Mouse (Mus musculus) bone marrow, adult 2 months (tissue): ENCODE data around the gene Foxm1. TPM values are rescaled to one million over a fixed set of nuclear protein-coding genes. Genes with fewer than 3 reads are reported as not detected.

ENCODE experiments used
- H3K27ac ChIP-seq: fragments of 200-500 bp; 2 replicates; pipeline ENCODE4 v1.5.1; 2012; ENCODE audit warnings: low read depth, mild to moderate bottlenecking, control low read depth, inconsistent platforms, low read length; ENCODE audit not compliant: control insufficient read depth, poor library complexity, insufficient read depth
- H3K4me1 ChIP-seq: fragments of 200-500 bp; 2 replicates; pipeline ENCODE4 v1.6.1; 2011; ENCODE audit warnings: low read length; ENCODE audit not compliant: control insufficient read depth, insufficient read depth
- H3K4me3 ChIP-seq: fragments of 200-500 bp; replicated peaks from 2 replicates; pipeline ENCODE3; 2011; ENCODE audit warnings: mild to moderate bottlenecking, low read depth, low read length, control low read depth; ENCODE audit not compliant: control insufficient read depth
- CTCF ChIP-seq: fragments of 200-500 bp; IDR thresholded peaks from 2 replicates; pipeline ENCODE4 v1.5.1; 2011; ENCODE audit warnings: low read length, control low read depth; ENCODE audit not compliant: control insufficient read depth, insufficient read depth
- POLR2A ChIP-seq: fragments of 200-500 bp; IDR thresholded peaks from 2 replicates; pipeline ENCODE4 v1.6.1; 2011; ENCODE audit warnings: low read depth, mild to moderate bottlenecking, control low read depth, low read length, borderline replicate concordance; ENCODE audit not compliant: control insufficient read depth
- WGBS: fragments of 180-500 bp; shearing (Covaris S2); methylation state at CpG from one replicate; pipeline ENCODE4 v1.1.7; 2018; 5-methylcytosine and 5-hydroxymethylcytosine counted together
- polyA plus RNA-seq: library from polyadenylated mRNA; stranded (reverse); fragments of >200 nt; gene quantifications from 2 replicates; pipeline ENCODE4 v1.2.4, GENCODE M21; 2011; ENCODE audit warnings: low replicate concordance; ENCODE audit not compliant: missing spikeins, insufficient read depth, insufficient read length

Gene Foxm1
- polyA plus RNA-seq, 1 experiment = 45.3 TPM

- TF ChIP-seq CTCF = no peak
- no peak for TF ChIP-seq POLR2A
- no peak overlapping the region for H3K27ac ChIP-seq
- H3K4me3 ChIP-seq = no peak overlapping the region
- H3K4me1 ChIP-seq = no peaks in the 10 kb centered on the region
- WGBS = 5% methylated on average over 10 of the region's 10 CpGs
Measured at GRCm38 (mm10) chr6:128345623-128346022, 17.1 kb upstream of the Foxm1 start.

GRCm38 (mm10) chr6:128346782-128347181, 16.0 kb upstream of the Foxm1 start:
- Histone ChIP-seq H3K4me1 (no peaks in the 10 kb centered on the region), H3K4me3 (no peak overlapping the region), H3K27ac (no peak overlapping the region)
- WGBS = 71% methylated on average over 6 of the region's 6 CpGs
- TF ChIP-seq POLR2A (no peak), CTCF (no peak)

GRCm38 (mm10) chr6:128349711-128350110, 13.1 kb upstream of the Foxm1 start:
- H3K27ac ChIP-seq = no peak overlapping the region
- no peak for TF ChIP-seq POLR2A
- TF ChIP-seq CTCF = no peak
- H3K4me3 ChIP-seq = no peak overlapping the region
- no peaks in the 10 kb centered on the region for H3K4me1 ChIP-seq
- 16% methylated on average over 7 of the region's 7 CpGs for WGBS

GRCm38 (mm10) chr6:128354140-128354539, 8.6 kb upstream of the Foxm1 start:
- no peak for TF ChIP-seq CTCF
- Histone ChIP-seq H3K27ac (no peak overlapping the region), H3K4me1 (no peaks in the 10 kb centered on the region), H3K4me3 (no peak overlapping the region)
- 57% methylated on average over 3 of the region's 3 CpGs for WGBS

- Histone ChIP-seq H3K4me3 (peak overlapping the region; percentile 59), H3K27ac (no peak overlapping the region), H3K4me1 (no peaks in the 10 kb centered on the region)
- WGBS = 2% methylated on average over 28 of the region's 28 CpGs
- no peak for TF ChIP-seq POLR2A
- no peak for TF ChIP-seq CTCF
Measured at GRCm38 (mm10) chr6:128355201-128355681, 7.5 kb upstream of the Foxm1 start.

- TF ChIP-seq CTCF = no peak
- TF ChIP-seq POLR2A = peak; percentile 29; the same call in 1 of the 2 replicates
- peak within 1 kb of the TSS; percentile 59 for H3K4me3 ChIP-seq
- WGBS = 1% methylated on average over 42 of the region's 42 CpGs
- no peaks in the 10 kb centered on the region for H3K4me1 ChIP-seq
- no peak within 1 kb of the TSS for H3K27ac ChIP-seq
Measured at GRCm38 (mm10) chr6:128355726-128356416, 6.9 kb upstream of the Foxm1 start, which contains the start of gene Tulp3. Gene Tulp3, minus strand, starts transcription at chr6:128355851.

GRCm38 (mm10) chr6:128358999-128359398, 3.8 kb upstream of the Foxm1 start:
- no peaks in the 10 kb centered on the region; the same call in 1 of the 2 replicates for H3K4me1 ChIP-seq
- TF ChIP-seq POLR2A = no peak
- peak; percentile 65 for TF ChIP-seq CTCF
- H3K4me3 ChIP-seq = no peak overlapping the region
- H3K27ac ChIP-seq = no peak overlapping the region
- WGBS = 53% methylated on average over 2 of the region's 2 CpGs

GRCm38 (mm10) chr6:128361901-128362300, 866 bp upstream of the Foxm1 start:
- 15% methylated on average over 9 of the region's 9 CpGs for WGBS
- TF ChIP-seq POLR2A = no peak
- TF ChIP-seq CTCF = no peak
- Histone ChIP-seq H3K27ac (peak overlapping the region; percentile 97; the same call in 1 of the 2 replicates), H3K4me3 (peak overlapping the region; percentile 94), H3K4me1 (no peaks in the 10 kb centered on the region; the same call in none of the 2 replicates)
